Mouse (Mus musculus) heart, adult 10 weeks (tissue): ENCODE measurements around the gene En1. TPM values are rescaled to one million over a fixed set of nuclear protein-coding genes. Genes with fewer than 3 reads are reported as not detected.

Source experiments
- polyA plus RNA-seq: library from polyadenylated mRNA; stranded (reverse); fragments of 350-450 nt; fragmentation: Illumina TruSeq; extraction: RNeasy Lipid Tissue Mini Kit (QIAGEN cat#74804); gene quantifications from one replicate; pipeline ENCODE4 v1.2.3, GENCODE M21; 2014; ENCODE audit warnings: low read depth, low replicate concordance

En1 gene
- polyA plus RNA-seq: not detected

GRCm38 (mm10) chr1:120602031-120602730 is at the start of gene En1:
En1 (plus strand) TSS chr1:120602418.

Other genes with a start within 250 kb of the En1 start
- gene Marco, start 97.4 kb upstream of the En1 start, polyA plus RNA-seq: not detected